Mouse (Mus musculus): Measurements from ENCODE around the gene Naxe. TPM values are rescaled to one million over a fixed set of nuclear protein-coding genes. Genes with fewer than 3 reads are reported as not detected.

Gene Naxe
- total RNA-seq, 2 experiments from 2014 or later: 61.0 to 61.1 TPM

Other genes starting within 250 kb of the Naxe start
- gene Pear1, start 234.2 kb downstream of the Naxe start, total RNA-seq (2021): 10 to 100 TPM; 25.5 to 32.4 TPM
- gene Sh2d2a, start 211.7 kb downstream of the Naxe start, total RNA-seq (2021): 1 to 10 TPM in 1 of 2 experiments, under 1 TPM in 1; 0.14 to 2.2 TPM
- 10 to 100 TPM; 47.8 to 49.3 TPM for gene Prcc, start 172.9 kb downstream of the Naxe start, total RNA-seq (2021)
- 10 to 100 TPM; 88.2 to 91.9 TPM for gene Hdgf, start 152.2 kb downstream of the Naxe start, total RNA-seq (2021)
- 10 to 100 TPM; 65.8 to 71.0 TPM for gene Mrpl24, start 139.0 kb downstream of the Naxe start, total RNA-seq (2021)
- gene Isg20l2, start 128.2 kb downstream of the Naxe start, total RNA-seq (2021): 10 to 100 TPM; 15.7 TPM
- 1 to 10 TPM; 6.9 to 8.5 TPM for gene Rrnad1, start 127.8 kb downstream of the Naxe start, total RNA-seq (2021)
- gene Crabp2, start 109.8 kb downstream of the Naxe start, total RNA-seq (2021): under 1 TPM; 0.31 to 0.56 TPM
- gene Nes, start 87.4 kb downstream of the Naxe start, total RNA-seq (2021): 10 to 100 TPM; 32.5 to 39.0 TPM
- gene Bcan, start 58.3 kb downstream of the Naxe start, total RNA-seq (2021): under 1 TPM; 0.15 to 0.29 TPM
- not detected for gene Hapln2, start 30.9 kb downstream of the Naxe start, total RNA-seq (2021)
- gene Gpatch4, start 15.4 kb downstream of the Naxe start, total RNA-seq (2021): 1 to 10 TPM; 6.6 to 9.0 TPM
- not detected for gene Ttc24, start 19.8 kb upstream of the Naxe start, total RNA-seq (2021)
- gene Iqgap3, start 23.5 kb upstream of the Naxe start, total RNA-seq (2021): 1 to 10 TPM; 3.8 to 7.2 TPM
- gene Mef2d, start 83.9 kb upstream of the Naxe start, total RNA-seq (2021): 100 to 1,000 TPM; 128 to 130 TPM
- gene Rhbg, start 196.2 kb upstream of the Naxe start, total RNA-seq (2021): not detected
- under 1 TPM in 1 of 2 experiments, not detected in 1; 0.24 TPM for gene Gm38392, start 228.7 kb upstream of the Naxe start, total RNA-seq (2021)
- gene Tsacc, start 238.5 kb upstream of the Naxe start, total RNA-seq (2021): 1 to 10 TPM; 4.2 to 4.3 TPM
- gene Cct3, start 238.6 kb upstream of the Naxe start, total RNA-seq (2021): 100 to 1,000 TPM; 165 to 187 TPM